Mouse (Mus musculus) embryonic fibroblast, embryonic 13.5 days (primary cell): ENCODE measurements around the gene Daxx.

ENCODE experiments used
- CTCF ChIP-seq: IDR thresholded peaks from 2 replicates; pipeline ENCODE4 v1.5.1; 2011; ENCODE audit warnings: mild to moderate bottlenecking, control low read depth, low read length, moderate library complexity, borderline replicate concordance; ENCODE audit not compliant: insufficient read depth
- POLR2A ChIP-seq: IDR thresholded peaks from 2 replicates; pipeline ENCODE4 v1.6.1; 2011; ENCODE audit warnings: low read depth, mild to moderate bottlenecking, control low read depth, low read length, moderate library complexity

DNA sequence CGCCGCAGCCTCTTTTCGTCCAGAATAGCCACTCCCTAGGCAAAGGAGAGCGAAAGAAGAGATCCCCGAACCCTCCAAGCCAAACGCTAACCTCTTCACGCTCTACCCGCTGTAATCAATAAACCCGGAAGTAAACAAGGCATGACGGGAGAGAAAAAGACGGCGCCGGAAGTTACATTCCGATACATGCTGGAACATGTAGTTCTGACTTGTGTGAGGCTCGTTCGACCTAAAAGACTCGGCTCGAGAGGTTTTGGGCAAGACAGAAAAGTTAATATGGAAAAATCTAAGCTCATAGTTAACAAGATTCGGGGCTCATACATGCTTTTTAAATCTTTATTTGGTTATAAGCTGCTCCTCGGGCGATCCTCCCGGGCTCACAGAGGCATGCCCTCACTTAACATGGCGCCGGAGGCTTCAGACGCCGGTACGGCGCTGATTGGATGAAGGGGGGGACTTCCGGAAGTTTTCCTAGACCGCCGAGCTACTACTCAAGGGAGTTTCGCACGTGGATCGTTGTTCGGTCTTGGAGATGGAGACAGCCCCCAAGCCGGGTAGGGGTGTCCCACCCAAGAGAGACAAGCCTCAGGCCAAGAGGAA lies 31.1 kb downstream of the Daxx start, which contains the start of the genes Pfdn6 and Wdr46:
- TF ChIP-seq POLR2A (peak; percentile 72), CTCF (no peak)
